Mouse (Mus musculus): ENCODE results near the gene Zfp335. TPM values are rescaled to one million over a fixed set of nuclear protein-coding genes. Genes with fewer than 3 reads are reported as not detected.
A peak's percentile ranks its signal among the peaks of the same experiment; 100 is the strongest.

The Zfp335 gene
- total and polyA plus RNA-seq, 2 experiments from 2014 or later: 9.0 to 28.3 TPM

- TF ChIP-seq CTCF (IDR thresholded peaks at IDR 0.05; ENCODE audit: low read depth): peak; percentile 93
- Histone ChIP-seq H3K27ac (no peak overlapping the region), H3K9me3 (ENCODE audit: low read length) (no peaks in the 10 kb centered on the region), H3K9ac (replicated peaks; ENCODE audit: low read length) (no peak overlapping the region), H3K4me3 (ENCODE audit: low read length) (no peak overlapping the region), H3K27me3 (ENCODE audit: insufficient read depth, low read length) (no peaks in the 10 kb centered on the region), H3K4me2 (ENCODE audit: low read depth, low read length) (no peak overlapping the region), H3K4me1 (ENCODE audit: insufficient read depth, low read length) (no peaks in the 10 kb centered on the region), H3K36me3 (ENCODE audit: insufficient read depth, low read length) (no peaks in the 10 kb centered on the region)
- peak; percentile 64 for ATAC-seq
- WGBS: 28% methylated on average over 11 of the region's 11 CpGs
- peak; percentile 89 for DNase-seq (ENCODE audit: low spot score)
Measured at GRCm38 (mm10) chr2:164924100-164924857, 12.7 kb upstream of the Zfp335 start.

- ATAC-seq: no peak
- TF ChIP-seq CTCF (IDR thresholded peaks at IDR 0.05; ENCODE audit: low read depth): no peak
- Histone ChIP-seq H3K9me3 (ENCODE audit: low read length) (no peaks in the 10 kb centered on the region), H3K9ac (replicated peaks; ENCODE audit: low read length) (0 out of 2 replicates have a peak overlapping the region, but pooled peaks have one; percentile 0), H3K27me3 (ENCODE audit: insufficient read depth, low read length) (no peaks in the 10 kb centered on the region), H3K4me1 (ENCODE audit: insufficient read depth, low read length) (no peaks in the 10 kb centered on the region), H3K4me3 (ENCODE audit: low read length) (no peak overlapping the region), H3K27ac (no peak overlapping the region), H3K36me3 (ENCODE audit: insufficient read depth, low read length) (no peaks in the 10 kb centered on the region), H3K4me2 (ENCODE audit: low read depth, low read length) (no peak overlapping the region)
- DNase-seq (ENCODE audit: low spot score): no peak
- 43% methylated on average over 4 of the region's 4 CpGs for WGBS
Measured at GRCm38 (mm10) chr2:164923291-164923690, 11.7 kb upstream of the Zfp335 start.

GRCm38 (mm10) chr2:164921984-164922383 lies 10.4 kb upstream of the Zfp335 start:
- Histone ChIP-seq H3K4me1 (ENCODE audit: insufficient read depth, low read length) (no peaks in the 10 kb centered on the region), H3K27me3 (ENCODE audit: insufficient read depth, low read length) (no peaks in the 10 kb centered on the region), H3K4me3 (ENCODE audit: low read length) (no peak overlapping the region), H3K9ac (replicated peaks; ENCODE audit: low read length) (no peak overlapping the region), H3K9me3 (ENCODE audit: low read length) (no peaks in the 10 kb centered on the region), H3K36me3 (ENCODE audit: insufficient read depth, low read length) (no peaks in the 10 kb centered on the region), H3K27ac (no peak overlapping the region), H3K4me2 (ENCODE audit: low read depth, low read length) (no peak overlapping the region)
- TF ChIP-seq CTCF (IDR thresholded peaks at IDR 0.05; ENCODE audit: low read depth): no peak
- ATAC-seq: no peak; the same call in 1 of the 2 replicates
- peak; percentile 9 for DNase-seq (ENCODE audit: low spot score)
- 53% methylated on average over 7 of the region's 7 CpGs for WGBS

- ATAC-seq (no peak), DNase-seq (ENCODE audit: low spot score) (peak; percentile 63)
- Histone ChIP-seq H3K4me1 (ENCODE audit: insufficient read depth, low read length) (no peaks in the 10 kb centered on the region), H3K27ac (no peak overlapping the region), H3K4me3 (ENCODE audit: low read length) (no peak overlapping the region), H3K9me3 (ENCODE audit: low read length) (no peaks in the 10 kb centered on the region), H3K36me3 (ENCODE audit: insufficient read depth, low read length) (no peaks in the 10 kb centered on the region), H3K4me2 (ENCODE audit: low read depth, low read length) (no peak overlapping the region), H3K9ac (replicated peaks; ENCODE audit: low read length) (no peak overlapping the region), H3K27me3 (ENCODE audit: insufficient read depth, low read length) (no peaks in the 10 kb centered on the region)
- peak; percentile 63 for TF ChIP-seq CTCF (IDR thresholded peaks at IDR 0.05; ENCODE audit: low read depth)
- WGBS: 61% methylated on average over 4 of the region's 5 CpGs
Measured at GRCm38 (mm10) chr2:164918325-164918724, 6.8 kb upstream of the Zfp335 start.

- ATAC-seq: no peak
- TF ChIP-seq CTCF (IDR thresholded peaks at IDR 0.05; ENCODE audit: low read depth): no peak
- DNase-seq (ENCODE audit: low spot score): no peak
- Histone ChIP-seq H3K4me2 (ENCODE audit: low read depth, low read length) (no peak overlapping the region), H3K9me3 (ENCODE audit: low read length) (no peaks in the 10 kb centered on the region), H3K36me3 (ENCODE audit: insufficient read depth, low read length) (no peaks in the 10 kb centered on the region), H3K4me1 (ENCODE audit: insufficient read depth, low read length) (peaks cover 2% of the 10 kb centered on the region; the same call in 1 of the 2 replicates), H3K27me3 (ENCODE audit: insufficient read depth, low read length) (no peaks in the 10 kb centered on the region), H3K4me3 (ENCODE audit: low read length) (no peak overlapping the region), H3K9ac (replicated peaks; ENCODE audit: low read length) (no peak overlapping the region), H3K27ac (no peak overlapping the region)
- 63% methylated on average over 10 of the region's 10 CpGs for WGBS
Measured at GRCm38 (mm10) chr2:164917371-164917770, 5.8 kb upstream of the Zfp335 start.

GRCm38 (mm10) chr2:164916820-164917219 lies 5.3 kb upstream of the Zfp335 start:
- H3K9me3 ChIP-seq (ENCODE audit: low read length): no peaks in the 10 kb centered on the region
- no peak for ATAC-seq
- 86% methylated on average over 5 of the region's 5 CpGs for WGBS
- no peaks in the 10 kb centered on the region for H3K27me3 ChIP-seq (ENCODE audit: insufficient read depth, low read length)
- TF ChIP-seq CTCF (IDR thresholded peaks at IDR 0.05; ENCODE audit: low read depth): no peak
- no peaks in the 10 kb centered on the region for H3K36me3 ChIP-seq (ENCODE audit: insufficient read depth, low read length)
- H3K4me2 ChIP-seq (ENCODE audit: low read depth, low read length): no peak overlapping the region
- no peak overlapping the region for H3K27ac ChIP-seq
- H3K9ac ChIP-seq (replicated peaks; ENCODE audit: low read length): no peak overlapping the region
- H3K4me3 ChIP-seq (ENCODE audit: low read length): no peak overlapping the region
- peaks cover 5% of the 10 kb centered on the region for H3K4me1 ChIP-seq (ENCODE audit: insufficient read depth, low read length)
- DNase-seq (ENCODE audit: low spot score): no peak

- H3K27me3 ChIP-seq (ENCODE audit: insufficient read depth, low read length): no peaks in the 10 kb centered on the region
- H3K9ac ChIP-seq (replicated peaks; ENCODE audit: low read length): no peak overlapping the region
- DNase-seq (ENCODE audit: low spot score) (no peak), ATAC-seq (no peak)
- H3K4me1 ChIP-seq (ENCODE audit: insufficient read depth, low read length): peaks cover 15% of the 10 kb centered on the region
- no peak overlapping the region for H3K27ac ChIP-seq
- no peaks in the 10 kb centered on the region for H3K9me3 ChIP-seq (ENCODE audit: low read length)
- H3K36me3 ChIP-seq (ENCODE audit: insufficient read depth, low read length): peaks cover 5% of the 10 kb centered on the region; the same call in 1 of the 2 replicates
- 94% methylated on average over 2 of the region's 2 CpGs for WGBS
- H3K4me3 ChIP-seq (ENCODE audit: low read length): no peak overlapping the region
- no peak for TF ChIP-seq CTCF (IDR thresholded peaks at IDR 0.05; ENCODE audit: low read depth)
- H3K4me2 ChIP-seq (ENCODE audit: low read depth, low read length): no peak overlapping the region
Measured at GRCm38 (mm10) chr2:164913428-164913786, 1.9 kb upstream of the Zfp335 start.
